Comparison of ENCODE assay signal across 32 mouse cellular contexts in the genomic region with DNA sequence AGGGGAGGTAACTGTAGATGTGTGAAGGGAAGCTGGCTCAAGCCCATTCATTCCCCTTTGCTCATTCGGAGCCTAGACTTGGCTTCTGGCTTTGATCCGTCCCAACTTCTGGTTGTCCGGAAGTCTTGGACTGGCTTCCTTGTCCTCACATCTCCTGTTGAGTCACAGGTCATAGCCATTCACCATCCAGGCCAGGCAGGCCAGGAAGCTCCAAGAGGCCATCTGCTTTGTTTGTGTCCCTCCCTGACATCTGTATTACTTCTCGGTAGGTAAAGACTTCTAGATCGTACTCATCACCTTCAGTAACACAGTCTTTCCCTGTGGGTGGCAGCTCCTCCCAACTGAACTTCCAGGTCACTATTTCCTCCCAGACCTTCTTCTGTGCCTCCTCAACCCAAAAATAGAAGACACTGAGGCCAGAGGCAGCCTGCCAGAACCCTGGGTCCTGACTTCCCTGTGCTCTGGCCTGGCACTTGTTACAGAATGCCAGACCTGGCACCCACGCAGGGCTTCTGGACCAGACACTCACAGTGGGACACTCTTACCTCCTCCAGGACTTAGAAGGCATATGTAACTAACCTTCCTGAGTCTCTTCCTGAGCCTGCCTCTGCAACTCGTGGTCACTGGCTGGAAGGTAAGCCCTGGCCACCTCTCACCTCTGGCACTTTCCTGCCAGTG. TPM values are rescaled to one million over a fixed set of nuclear protein-coding genes. Genes with fewer than 3 reads are reported as not detected.
DNase-seq lines count a peak whose midpoint lies in the region; ATAC-seq and TF ChIP-seq lines count a peak whose summit lies in the region.
"Had no signal": no experiment of that assay in that cellular context is flagged by ENCODE, and none has a peak within 500 bp of the region (broad histone marks: within the 10 kb centered on the region; RNA-seq: fewer than 3 reads in every experiment).

No protein-coding gene starts in this region.

- H3K4me3 ChIP-seq in intestine, embryonic 14.5 days (ENCODE audit: low read depth, low read length) = no peak overlapping the region
- no peak overlapping the region for H3K4me3 ChIP-seq in intestine, postnatal 0 days (ENCODE audit: low read depth, low read length)
- H3K4me3 ChIP-seq: erythroblast, embryonic 14.5 days; forebrain, embryonic 13.5 days; limb, embryonic 15.5 days; liver, embryonic 15.5 days had no signal

- no peak overlapping the region for H3K4me2 ChIP-seq in intestine, embryonic 14.5 days (ENCODE audit: low read length)
- no peak overlapping the region for H3K4me2 ChIP-seq in intestine, postnatal 0 days (replicated peaks; ENCODE audit: low read depth)
- H3K4me2 ChIP-seq: forebrain, embryonic 13.5 days; hindbrain, embryonic 14.5 days; limb, embryonic 15.5 days; liver, embryonic 15.5 days; midbrain, embryonic 11.5 days had no signal

- no peak for TF ChIP-seq CTCF in intestine, postnatal 0 days (IDR thresholded peaks at IDR 0.05; ENCODE audit: low read depth)

- H3K36me3 ChIP-seq in intestine, embryonic 14.5 days (ENCODE audit: control insufficient read depth, insufficient read depth, low read length) = no peaks in the 10 kb centered on the region
- H3K36me3 ChIP-seq in intestine, postnatal 0 days (ENCODE audit: control insufficient read depth, insufficient read depth) = no peaks in the 10 kb centered on the region
- H3K36me3 ChIP-seq: G1E; limb, embryonic 15.5 days; liver, embryonic 15.5 days had no signal

- peak; percentile 13 for DNase-seq in adrenal gland, postnatal 25 days
- no peak for DNase-seq in adrenal gland, adult 8-10 months
- DNase-seq in intestine, embryonic 14.5 days (ENCODE audit: low spot score) = peak; percentile 48
- DNase-seq in cerebellum, adult 11-12 months = peak; percentile 82
- DNase-seq in cerebellum, postnatal 14 days = peak; percentile 85 to 94
- DNase-seq in ovary, postnatal 14 days (ENCODE audit: low spot score) = no peak
- no peak for DNase-seq in kidney, adult 11 months
- DNase-seq: gastrocnemius, postnatal 14 days; layer of hippocampus, postnatal 36 days; right cerebral cortex, adult 18-20 months; thymus, postnatal 4 days had no signal

- ATAC-seq in intestine, embryonic 14.5 days (replicated peaks; ENCODE audit: low FRiP score, low TSS enrichment, low read depth) = no peak
- ATAC-seq in intestine, postnatal 0 days = no peak
- ATAC-seq: activated CD4-positive, CD25-positive, alpha-beta regulatory T cell, adult 4 months; forebrain, embryonic 13.5 days; intestine, embryonic 16.5 days had no signal

- WGBS in intestine, embryonic 14.5 days = 75% methylated on average over 7 of the region's 7 CpGs
- WGBS in intestine, postnatal 0 days = 66% methylated on average over 7 of the region's 7 CpGs

- H3K9ac ChIP-seq in intestine, embryonic 14.5 days (ENCODE audit: low read length) = no peak overlapping the region
- no peak overlapping the region for H3K9ac ChIP-seq in intestine, postnatal 0 days (ENCODE audit: low read depth, low read length)
- H3K9ac ChIP-seq: forebrain, embryonic 13.5 days; hindbrain, embryonic 14.5 days; limb, embryonic 15.5 days; liver, embryonic 15.5 days had no signal

- H3K27ac ChIP-seq in intestine, embryonic 14.5 days (ENCODE audit: low read depth) = no peak overlapping the region
- H3K27ac ChIP-seq in intestine, postnatal 0 days (ENCODE audit: low read depth, low read length) = no peak overlapping the region
- H3K27ac ChIP-seq: forebrain, embryonic 13.5 days; hindbrain, embryonic 14.5 days; limb, embryonic 15.5 days; liver, embryonic 15.5 days; macrophage had no signal

- H3K9me3 ChIP-seq in intestine, embryonic 14.5 days (ENCODE audit: control insufficient read depth, low read length) = no peaks in the 10 kb centered on the region
- no peaks in the 10 kb centered on the region for H3K9me3 ChIP-seq in intestine, postnatal 0 days (ENCODE audit: control insufficient read depth)
- H3K9me3 ChIP-seq: forebrain, embryonic 13.5 days; G1E; limb, embryonic 15.5 days; liver, embryonic 15.5 days had no signal

- no peaks in the 10 kb centered on the region for H3K4me1 ChIP-seq in intestine, embryonic 14.5 days (replicated peaks; ENCODE audit: control insufficient read depth, insufficient read depth, low read length)
- no peaks in the 10 kb centered on the region for H3K4me1 ChIP-seq in intestine, postnatal 0 days (replicated peaks; ENCODE audit: control insufficient read depth, insufficient read depth, low read length)
- H3K4me1 ChIP-seq: forebrain, embryonic 13.5 days; limb, embryonic 15.5 days; liver, embryonic 15.5 days had no signal

- H3K27me3 ChIP-seq in intestine, embryonic 14.5 days (replicated peaks; ENCODE audit: control insufficient read depth, insufficient read depth, low read length) = no peaks in the 10 kb centered on the region
- no peaks in the 10 kb centered on the region for H3K27me3 ChIP-seq in intestine, postnatal 0 days (replicated peaks; ENCODE audit: control insufficient read depth, insufficient read depth, low read length)
- H3K27me3 ChIP-seq: forebrain, embryonic 13.5 days; limb, embryonic 15.5 days had no signal

RNA-seq across cellular contexts. Expression of gene A630023A22Rik, which starts 16.6 kb away (rescaled TPM):
- total RNA-seq in adrenal gland, postnatal 25 days (2021) = not detected in 2 replicates
- total RNA-seq in adrenal gland, adult 8-10 months (2022) = not detected
- polyA plus RNA-seq in intestine, embryonic 14.5 days (2014; fragmentation: Nextera tagmentation; extraction: Ambion mirVana) = 0.89 and 1.3 TPM in 2 replicates
- 0.35 and 1.3 TPM in 2 replicates for polyA plus RNA-seq in intestine, postnatal 0 days (2015; fragmentation: Nextera tagmentation; extraction: Ambion mirVana)
- total RNA-seq: gastrocnemius, postnatal 14 days; heart, postnatal 25 days; layer of hippocampus, adult 18-20 months; layer of hippocampus, postnatal 36 days; left cerebral cortex, postnatal 25 days; monocyte, adult 5-6 weeks had no signal
- polyA plus RNA-seq: activated CD4-positive, CD25-positive, alpha-beta regulatory T cell, adult 4 months; cortical plate, adult 2 months; embryonic facial prominence, embryonic 11.5 days; erythroblast, embryonic 14.5 days; forebrain, embryonic 13.5 days; frontal cortex, adult 2 months; G1E; hindbrain, embryonic 14.5 days; kidney, embryonic 16.5 days; liver, embryonic 15.5 days; macrophage; midbrain, embryonic 11.5 days; neural tube, embryonic 11.5 days; small intestine, adult 2 months had no signal

RNA-seq across cellular contexts. Expression of gene Npy4r, which starts 33.1 kb away (rescaled TPM):
- total RNA-seq in adrenal gland, postnatal 25 days (2021) = 0.15 TPM in 1 of 2 replicates, not detected in the other
- under 1 TPM in 1 of 4 experiments, not detected in 3; 0.07 TPM for total RNA-seq in adrenal gland, adult 8-10 months (2022)
- 0.14 and 0.48 TPM in 2 replicates for polyA plus RNA-seq in intestine, embryonic 14.5 days (2014; fragmentation: Nextera tagmentation; extraction: Ambion mirVana)
- polyA plus RNA-seq in intestine, postnatal 0 days (2015; fragmentation: Nextera tagmentation; extraction: Ambion mirVana) = 0.26 and 0.46 TPM in 2 replicates
- total RNA-seq: layer of hippocampus, adult 18-20 months; layer of hippocampus, postnatal 36 days; left cerebral cortex, postnatal 25 days; monocyte, adult 5-6 weeks had no signal
- polyA plus RNA-seq: activated CD4-positive, CD25-positive, alpha-beta regulatory T cell, adult 4 months; cortical plate, adult 2 months; erythroblast, embryonic 14.5 days; frontal cortex, adult 2 months; G1E; limb, embryonic 15.5 days; macrophage; midbrain, embryonic 11.5 days; neural tube, embryonic 11.5 days had no signal

RNA-seq across cellular contexts. Expression of gene Anxa8, which starts 33.4 kb away (rescaled TPM):
- 1.3 and 2.1 TPM in 2 replicates for total RNA-seq in adrenal gland, postnatal 25 days (2021)
- total RNA-seq in adrenal gland, adult 8-10 months (2022) = 1 to 10 TPM; 1.2 to 3.1 (median 2.0) TPM
- polyA plus RNA-seq in intestine, embryonic 14.5 days (2014; fragmentation: Nextera tagmentation; extraction: Ambion mirVana) = 0.67 and 1.1 TPM in 2 replicates
- 12.1 and 16.9 TPM in 2 replicates for polyA plus RNA-seq in intestine, postnatal 0 days (2015; fragmentation: Nextera tagmentation; extraction: Ambion mirVana)
- total RNA-seq: G1E had no signal
- polyA plus RNA-seq: activated CD4-positive, CD25-positive, alpha-beta regulatory T cell, adult 4 months; erythroblast, embryonic 14.5 days; forebrain, embryonic 13.5 days; G1E; macrophage had no signal

Comparison
In these comparisons a context has a peak if more than half of its experiments do, and no peak if none do; other contexts are left out.
1. DNase-seq: peak in adrenal gland, postnatal 25 days (single experiment), intestine, embryonic 14.5 days (single experiment), cerebellum, adult 11-12 months (single experiment) and cerebellum, postnatal 14 days (2 of 2); none in adrenal gland, adult 8-10 months (single experiment), ovary, postnatal 14 days (single experiment) and kidney, adult 11 months (single experiment).